Mouse (Mus musculus): ENCODE results near the gene Ccnt1. TPM values are rescaled to one million over a fixed set of nuclear protein-coding genes. Genes with fewer than 3 reads are reported as not detected.

The Ccnt1 gene
- polyA plus RNA-seq, 1 experiment from 2014 or later = 61.4 TPM

DNA sequence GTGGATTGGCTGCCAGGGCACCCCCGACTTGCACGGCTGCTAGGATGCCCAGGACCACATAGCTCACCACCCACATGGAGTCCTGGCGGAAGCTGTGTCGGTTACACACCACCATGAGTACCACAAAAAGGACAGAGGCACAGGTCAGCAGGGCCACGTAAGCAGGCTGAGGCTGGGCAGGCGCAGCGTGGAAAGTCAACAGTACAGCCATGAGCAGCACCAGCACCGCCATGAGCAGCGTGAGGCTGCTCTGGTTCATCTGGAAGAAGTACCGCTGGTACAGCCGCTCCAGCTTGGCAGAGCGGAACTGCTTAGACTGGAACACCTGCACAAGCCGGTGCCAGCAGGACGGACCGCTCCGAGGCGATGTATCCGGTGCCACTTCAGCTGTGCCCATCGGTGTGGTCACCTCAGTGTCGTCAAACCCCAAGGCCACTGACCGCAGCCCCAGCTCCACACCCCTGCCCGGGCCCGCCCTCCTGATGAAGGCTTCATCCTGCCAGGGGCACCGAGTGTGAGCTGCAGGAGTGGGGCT lies 33.4 kb upstream of the Ccnt1 start:
- Histone ChIP-seq H3K9ac (replicated peaks; ENCODE audit: low read length) (no peak overlapping the region), H3K4me2 (ENCODE audit: low read depth, low read length) (no peak overlapping the region), H3K4me1 (ENCODE audit: control insufficient read depth, insufficient read depth, low read length) (0 out of 2 replicates have a peak, but pooled peaks cover 2% of the 10 kb centered on the region), H3K27me3 (ENCODE audit: control insufficient read depth, insufficient read depth, low read length) (no peaks in the 10 kb centered on the region), H3K36me3 (replicated peaks; ENCODE audit: control insufficient read depth, insufficient read depth, low read depth, low read length) (peaks cover 9% of the 10 kb centered on the region), H3K4me3 (ENCODE audit: low read depth, low read length) (no peak overlapping the region), H3K27ac (replicated peaks; ENCODE audit: low read depth, low read length) (no peak overlapping the region), H3K9me3 (replicated peaks; ENCODE audit: control insufficient read depth, low read length) (no peaks in the 10 kb centered on the region)
- ATAC-seq (replicated peaks; ENCODE audit: insufficient number of reproducible peaks, low FRiP score, low TSS enrichment, low read depth) = no peak
- WGBS = 92% methylated on average over 24 of the region's 24 CpGs
- no peak for DNase-seq (ENCODE audit: low spot score)

DNA sequence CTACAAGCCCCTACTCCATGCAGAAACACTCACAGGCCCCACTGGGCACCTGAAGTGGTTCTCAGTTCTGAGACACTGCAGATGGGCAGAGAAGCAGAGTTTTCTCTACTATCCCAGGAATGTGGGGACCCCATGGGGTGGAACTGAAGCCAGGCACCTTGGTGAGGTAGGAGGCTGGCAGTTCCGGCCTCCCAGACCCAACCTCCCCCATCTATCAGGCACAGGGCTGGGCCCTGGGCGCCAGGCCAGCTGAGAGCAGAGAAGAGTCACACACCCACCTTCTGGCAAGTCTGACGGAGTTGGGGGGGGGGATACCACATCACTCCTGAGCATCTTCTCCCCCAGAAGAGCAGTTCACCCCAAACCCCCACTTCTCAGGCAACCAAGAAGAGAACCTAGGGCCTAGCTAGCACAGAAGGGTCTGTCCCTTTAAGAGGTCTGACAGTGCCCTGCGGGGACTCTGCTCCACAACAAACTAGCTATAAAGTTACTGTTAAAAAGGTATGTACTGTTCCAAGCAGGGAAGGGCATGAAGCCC lies 32.3 kb upstream of the Ccnt1 start:
- no peak overlapping the region for H3K4me2 ChIP-seq (ENCODE audit: low read depth, low read length)
- ATAC-seq (replicated peaks; ENCODE audit: insufficient number of reproducible peaks, low FRiP score, low TSS enrichment, low read depth) = no peak
- peaks cover 13% of the 10 kb centered on the region for H3K36me3 ChIP-seq (replicated peaks; ENCODE audit: control insufficient read depth, insufficient read depth, low read depth, low read length)
- WGBS = 72% methylated on average over 4 of the region's 4 CpGs
- H3K9ac ChIP-seq (replicated peaks; ENCODE audit: low read length) = no peak overlapping the region
- no peaks in the 10 kb centered on the region for H3K9me3 ChIP-seq (replicated peaks; ENCODE audit: control insufficient read depth, low read length)
- H3K4me1 ChIP-seq (ENCODE audit: control insufficient read depth, insufficient read depth, low read length) = 0 out of 2 replicates have a peak, but pooled peaks cover 2% of the 10 kb centered on the region
- H3K27ac ChIP-seq (replicated peaks; ENCODE audit: low read depth, low read length) = no peak overlapping the region
- no peaks in the 10 kb centered on the region for H3K27me3 ChIP-seq (ENCODE audit: control insufficient read depth, insufficient read depth, low read length)
- no peak for DNase-seq (ENCODE audit: low spot score)
- H3K4me3 ChIP-seq (ENCODE audit: low read depth, low read length) = no peak overlapping the region

DNA sequence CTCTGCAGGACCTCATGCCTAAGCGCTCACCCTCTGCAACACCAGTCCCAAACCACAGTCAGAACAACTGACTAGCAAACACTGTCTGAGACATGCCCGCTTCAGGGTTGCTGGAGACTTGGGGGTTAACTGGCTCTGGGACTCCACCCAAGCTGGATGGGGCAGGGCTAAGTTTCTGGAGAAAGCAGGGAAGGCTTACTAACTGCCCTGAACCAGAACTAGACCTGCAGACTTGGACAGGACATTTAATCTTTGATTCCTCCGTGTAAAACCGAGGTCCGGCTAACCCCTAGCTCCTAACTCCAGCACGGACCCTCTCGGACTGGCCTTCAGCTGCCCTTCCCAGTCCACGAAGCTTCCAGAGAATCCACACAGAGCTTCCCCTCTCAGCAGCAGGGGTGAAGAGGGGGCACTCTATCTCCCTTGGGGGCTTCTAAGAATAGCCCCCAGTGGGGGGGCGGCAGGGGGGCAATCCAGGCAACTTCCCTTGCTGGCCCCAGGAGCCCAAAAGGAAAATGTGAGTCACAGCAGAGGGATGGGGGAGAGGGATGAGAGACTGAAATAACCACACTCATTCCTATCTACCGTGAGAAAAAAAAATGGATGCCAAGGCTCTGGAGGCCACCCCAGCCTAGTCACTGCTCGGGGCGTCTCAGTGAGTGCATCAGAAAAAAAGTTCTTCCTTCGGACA lies 31.6 kb upstream of the Ccnt1 start:
- no peak overlapping the region for H3K9ac ChIP-seq (replicated peaks; ENCODE audit: low read length)
- no peak overlapping the region for H3K4me3 ChIP-seq (ENCODE audit: low read depth, low read length)
- no peak overlapping the region for H3K4me2 ChIP-seq (ENCODE audit: low read depth, low read length)
- no peaks in the 10 kb centered on the region for H3K9me3 ChIP-seq (replicated peaks; ENCODE audit: control insufficient read depth, low read length)
- WGBS = 55% methylated on average over 13 of the region's 13 CpGs
- no peak overlapping the region for H3K27ac ChIP-seq (replicated peaks; ENCODE audit: low read depth, low read length)
- DNase-seq (ENCODE audit: low spot score) = no peak
- H3K36me3 ChIP-seq (replicated peaks; ENCODE audit: control insufficient read depth, insufficient read depth, low read depth, low read length) = peaks cover 13% of the 10 kb centered on the region
- no peaks in the 10 kb centered on the region for H3K4me1 ChIP-seq (ENCODE audit: control insufficient read depth, insufficient read depth, low read length)
- ATAC-seq (replicated peaks; ENCODE audit: insufficient number of reproducible peaks, low FRiP score, low TSS enrichment, low read depth) = no peak
- no peaks in the 10 kb centered on the region for H3K27me3 ChIP-seq (ENCODE audit: control insufficient read depth, insufficient read depth, low read length)

DNA sequence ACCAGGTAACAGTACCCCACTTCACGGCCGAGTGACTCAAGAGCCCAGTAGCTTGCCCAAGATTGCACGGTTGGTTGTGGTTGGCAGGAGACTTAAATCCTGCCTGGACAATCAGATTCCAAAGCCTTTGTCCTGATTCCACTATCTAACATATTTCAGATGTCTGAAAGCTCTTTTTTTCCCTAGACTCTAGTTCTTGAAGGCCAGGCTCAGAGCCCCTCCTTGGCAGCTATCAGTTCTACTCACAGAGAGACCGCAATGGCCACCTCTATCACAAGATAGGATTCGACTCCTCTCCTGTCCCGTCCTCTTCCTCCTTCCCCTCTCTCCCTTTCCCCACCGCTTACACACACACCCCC lies 31.1 kb upstream of the Ccnt1 start:
- 78% methylated on average over 7 of the region's 7 CpGs for WGBS
- Histone ChIP-seq H3K36me3 (replicated peaks; ENCODE audit: control insufficient read depth, insufficient read depth, low read depth, low read length) (peaks cover 14% of the 10 kb centered on the region), H3K9me3 (replicated peaks; ENCODE audit: control insufficient read depth, low read length) (no peaks in the 10 kb centered on the region), H3K27ac (replicated peaks; ENCODE audit: low read depth, low read length) (no peak overlapping the region), H3K4me1 (ENCODE audit: control insufficient read depth, insufficient read depth, low read length) (no peaks in the 10 kb centered on the region), H3K9ac (replicated peaks; ENCODE audit: low read length) (no peak overlapping the region), H3K4me2 (ENCODE audit: low read depth, low read length) (no peak overlapping the region), H3K27me3 (ENCODE audit: control insufficient read depth, insufficient read depth, low read length) (no peaks in the 10 kb centered on the region), H3K4me3 (ENCODE audit: low read depth, low read length) (no peak overlapping the region)
- ATAC-seq (replicated peaks; ENCODE audit: insufficient number of reproducible peaks, low FRiP score, low TSS enrichment, low read depth) = no peak
- no peak for DNase-seq (ENCODE audit: low spot score)

DNA sequence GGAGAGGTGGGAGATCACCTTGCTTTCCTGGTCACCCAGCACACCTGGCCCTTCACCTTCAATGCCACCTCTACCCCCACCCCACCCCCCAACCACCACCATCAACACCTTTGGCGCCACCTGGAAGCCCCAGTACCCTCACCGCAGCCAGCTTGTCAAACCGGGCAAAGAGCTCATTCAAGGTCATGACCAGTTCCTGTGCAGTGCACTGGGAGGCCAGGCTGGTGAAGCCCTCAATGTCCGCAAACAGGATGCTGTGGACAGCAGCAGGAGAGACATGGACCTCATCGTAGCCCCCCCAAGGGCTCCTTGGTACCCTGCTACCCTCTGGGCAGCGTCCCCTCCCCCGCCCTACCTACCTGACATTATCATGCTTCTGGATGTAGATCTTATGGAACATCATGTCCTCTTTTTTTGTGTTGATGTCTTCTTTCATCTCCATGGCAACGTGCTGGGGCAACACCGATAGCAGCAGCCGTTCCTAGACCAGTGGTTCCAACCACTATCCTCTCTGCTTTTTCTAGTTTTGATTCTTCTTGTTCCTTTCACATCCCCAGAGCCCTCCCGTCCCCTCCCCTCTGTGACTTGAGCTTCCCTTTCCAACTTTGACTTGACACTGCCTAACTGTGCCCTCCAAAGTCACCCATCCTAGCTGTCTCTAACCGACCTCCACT lies 29.4 kb upstream of the Ccnt1 start:
- WGBS = 91% methylated on average over 12 of the region's 12 CpGs
- no peaks in the 10 kb centered on the region for H3K27me3 ChIP-seq (ENCODE audit: control insufficient read depth, insufficient read depth, low read length)
- DNase-seq (ENCODE audit: low spot score) (no peak), ATAC-seq (replicated peaks; ENCODE audit: insufficient number of reproducible peaks, low FRiP score, low TSS enrichment, low read depth) (no peak)
- no peak overlapping the region for H3K27ac ChIP-seq (replicated peaks; ENCODE audit: low read depth, low read length)
- no peak overlapping the region for H3K9ac ChIP-seq (replicated peaks; ENCODE audit: low read length)
- H3K9me3 ChIP-seq (replicated peaks; ENCODE audit: control insufficient read depth, low read length) = no peaks in the 10 kb centered on the region
- H3K4me1 ChIP-seq (ENCODE audit: control insufficient read depth, insufficient read depth, low read length) = no peaks in the 10 kb centered on the region
- no peak overlapping the region for H3K4me3 ChIP-seq (ENCODE audit: low read depth, low read length)
- no peak overlapping the region for H3K4me2 ChIP-seq (ENCODE audit: low read depth, low read length)
- H3K36me3 ChIP-seq (replicated peaks; ENCODE audit: control insufficient read depth, insufficient read depth, low read depth, low read length) = peaks cover 22% of the 10 kb centered on the region

DNA sequence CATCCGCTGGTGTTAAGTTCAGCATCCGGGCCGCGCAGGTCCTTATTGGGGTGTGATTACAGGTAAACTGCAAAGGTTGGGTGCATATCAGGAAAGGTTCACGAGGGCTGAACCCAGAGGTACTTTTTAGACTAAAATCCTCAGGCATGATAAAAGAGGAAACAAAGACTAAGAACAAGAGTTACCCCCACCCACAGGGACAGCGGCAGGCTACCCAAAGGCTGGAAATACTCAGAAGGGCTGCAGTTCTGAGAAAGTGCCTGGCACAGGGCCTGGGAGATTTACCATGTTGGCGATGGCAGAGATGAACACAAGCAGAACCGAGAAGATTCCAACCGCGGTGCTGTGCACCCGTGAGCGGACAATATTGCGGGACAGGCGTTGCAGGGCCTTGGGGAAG lies 25.9 kb upstream of the Ccnt1 start:
- WGBS = 94% methylated on average over 14 of the region's 14 CpGs
- Histone ChIP-seq H3K27ac (replicated peaks; ENCODE audit: low read depth, low read length) (no peak overlapping the region), H3K4me3 (ENCODE audit: low read depth, low read length) (no peak overlapping the region), H3K27me3 (ENCODE audit: control insufficient read depth, insufficient read depth, low read length) (no peaks in the 10 kb centered on the region), H3K9ac (replicated peaks; ENCODE audit: low read length) (no peak overlapping the region), H3K4me2 (ENCODE audit: low read depth, low read length) (no peak overlapping the region), H3K36me3 (replicated peaks; ENCODE audit: control insufficient read depth, insufficient read depth, low read depth, low read length) (peaks cover 20% of the 10 kb centered on the region), H3K4me1 (ENCODE audit: control insufficient read depth, insufficient read depth, low read length) (no peaks in the 10 kb centered on the region), H3K9me3 (replicated peaks; ENCODE audit: control insufficient read depth, low read length) (no peaks in the 10 kb centered on the region)
- ATAC-seq (replicated peaks; ENCODE audit: insufficient number of reproducible peaks, low FRiP score, low TSS enrichment, low read depth) (no peak), DNase-seq (ENCODE audit: low spot score) (no peak)

DNA sequence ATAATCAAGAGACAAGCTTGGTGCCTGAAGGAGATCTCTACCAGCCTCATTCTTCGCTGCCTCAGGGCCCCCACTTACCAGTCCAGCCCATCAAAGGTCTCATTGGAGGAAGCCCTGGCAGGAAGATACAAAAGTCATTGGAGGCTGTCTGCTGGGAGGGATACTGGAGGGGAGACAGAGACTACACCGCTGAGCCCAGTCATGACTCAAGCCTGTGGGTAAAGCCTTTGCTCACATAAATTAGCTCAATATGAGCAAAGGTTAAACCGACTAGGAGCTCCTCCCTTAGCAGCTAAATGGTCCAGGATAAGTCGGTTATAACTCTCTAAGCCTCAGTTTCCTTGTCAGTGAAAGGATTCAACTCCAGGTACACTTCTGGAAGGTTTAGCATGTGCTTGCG lies 24.3 kb upstream of the Ccnt1 start:
- Histone ChIP-seq H3K4me2 (ENCODE audit: low read depth, low read length) (no peak overlapping the region), H3K9ac (replicated peaks; ENCODE audit: low read length) (no peak overlapping the region), H3K9me3 (replicated peaks; ENCODE audit: control insufficient read depth, low read length) (no peaks in the 10 kb centered on the region), H3K27ac (replicated peaks; ENCODE audit: low read depth, low read length) (no peak overlapping the region), H3K27me3 (ENCODE audit: control insufficient read depth, insufficient read depth, low read length) (no peaks in the 10 kb centered on the region), H3K4me1 (ENCODE audit: control insufficient read depth, insufficient read depth, low read length) (no peaks in the 10 kb centered on the region), H3K4me3 (ENCODE audit: low read depth, low read length) (no peak overlapping the region), H3K36me3 (replicated peaks; ENCODE audit: control insufficient read depth, insufficient read depth, low read depth, low read length) (peaks cover 18% of the 10 kb centered on the region)
- 91% methylated on average over 5 of the region's 5 CpGs for WGBS
- DNase-seq (ENCODE audit: low spot score) (no peak), ATAC-seq (replicated peaks; ENCODE audit: insufficient number of reproducible peaks, low FRiP score, low TSS enrichment, low read depth) (no peak)

DNA sequence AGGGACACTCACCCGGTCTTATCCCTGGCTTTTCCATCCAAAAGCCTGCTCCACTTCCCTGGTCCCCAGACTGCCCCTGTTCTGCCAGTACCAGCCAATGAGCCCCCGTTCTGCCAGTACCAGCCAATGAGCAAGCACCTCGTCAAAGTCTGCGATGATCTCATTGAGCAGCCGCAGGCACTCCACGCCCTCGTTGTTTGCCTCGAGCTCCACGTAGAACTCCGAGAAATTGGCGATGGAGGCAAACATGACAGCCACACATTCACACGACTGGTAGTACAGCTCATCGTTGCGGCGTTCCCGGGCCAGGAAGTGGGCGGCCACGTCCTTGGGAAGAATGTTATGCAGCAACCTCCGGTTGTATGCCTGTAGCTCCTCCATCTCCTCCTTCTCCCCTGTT lies 23.5 kb upstream of the Ccnt1 start:
- no peak overlapping the region for H3K27ac ChIP-seq (replicated peaks; ENCODE audit: low read depth, low read length)
- ATAC-seq (replicated peaks; ENCODE audit: insufficient number of reproducible peaks, low FRiP score, low TSS enrichment, low read depth) (no peak), DNase-seq (ENCODE audit: low spot score) (no peak)
- H3K4me3 ChIP-seq (ENCODE audit: low read depth, low read length) = no peak overlapping the region
- no peaks in the 10 kb centered on the region for H3K27me3 ChIP-seq (ENCODE audit: control insufficient read depth, insufficient read depth, low read length)
- 83% methylated on average over 19 of the region's 19 CpGs for WGBS
- no peaks in the 10 kb centered on the region for H3K9me3 ChIP-seq (replicated peaks; ENCODE audit: control insufficient read depth, low read length)
- no peak overlapping the region for H3K4me2 ChIP-seq (ENCODE audit: low read depth, low read length)
- H3K4me1 ChIP-seq (ENCODE audit: control insufficient read depth, insufficient read depth, low read length) = no peaks in the 10 kb centered on the region
- no peak overlapping the region for H3K9ac ChIP-seq (replicated peaks; ENCODE audit: low read length)
- peaks cover 15% of the 10 kb centered on the region for H3K36me3 ChIP-seq (replicated peaks; ENCODE audit: control insufficient read depth, insufficient read depth, low read depth, low read length)
